Mouse (Mus musculus): ENCODE results near the gene Tcf7l1. TPM values are rescaled to one million over a fixed set of nuclear protein-coding genes. Genes with fewer than 3 reads are reported as not detected.

The Tcf7l1 gene
- polyA plus RNA-seq, 2 experiments: 3.1 TPM

- DNase-seq (ENCODE audit: low read depth in 3 of 3, low spot score in 3 of 3): peak; percentile 90 to 93 (median 93)
- H3K27ac ChIP-seq: no peak within 1 kb of the TSS
- WGBS (ENCODE audit: insufficient replicate concordance): 1% methylated on average over 38 of the region's 38 CpGs
Measured at GRCm38 (mm10) chr6:72597956-72598753, 190.9 kb downstream of the Tcf7l1 start, which contains the start of the genes Elmod3 and Retsat. Elmod3 (minus strand) TSS chr6:72598413. Retsat (plus strand) TSS chr6:72598475.

DNA sequence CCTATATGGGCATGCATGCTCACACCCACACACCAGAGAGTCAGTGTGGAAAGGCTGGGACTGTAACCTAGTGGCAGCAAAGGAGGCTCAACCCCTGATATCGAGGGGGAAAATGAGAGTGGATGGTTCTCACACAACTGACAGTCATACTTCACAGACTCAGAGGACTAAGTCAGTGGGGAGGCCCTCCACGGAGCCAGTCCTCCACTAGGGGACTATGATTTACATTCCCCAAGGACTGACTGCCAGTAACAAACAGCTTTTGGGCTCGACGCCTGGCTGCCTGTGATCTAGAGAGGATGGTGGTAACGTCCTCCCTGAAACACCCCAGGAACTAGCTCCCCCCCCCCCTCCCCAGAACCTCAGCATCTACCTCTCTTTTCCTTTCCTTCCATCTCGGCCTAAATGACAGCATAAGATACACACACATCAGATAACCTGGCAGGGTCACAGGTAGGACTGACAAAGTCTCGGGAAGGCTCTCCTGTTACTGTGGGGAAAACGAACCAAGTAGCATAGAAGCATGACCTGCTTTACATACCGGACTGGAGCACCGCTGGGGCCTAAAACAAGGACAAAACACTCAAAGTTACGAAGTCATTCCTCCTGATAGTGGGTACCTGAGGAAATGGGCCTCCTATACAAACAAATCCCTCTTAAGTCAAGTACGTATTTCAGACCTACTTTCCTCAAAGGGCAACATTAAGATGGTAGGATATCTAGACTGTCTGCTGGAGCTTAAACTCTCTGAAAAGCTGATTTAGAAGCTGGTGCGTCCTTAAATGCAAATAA is 191.8 kb downstream of the Tcf7l1 start:
- no peak for ATAC-seq (ENCODE audit: insufficient read depth)
- Histone ChIP-seq H3K9ac (replicated peaks) (peak overlapping the region; percentile 71), H3K9me3 (ENCODE audit: control insufficient read depth, low read length) (no peaks in the 10 kb centered on the region), H3K4me3 (ENCODE audit: insufficient read depth in 1 of 2, low read depth in 2 of 2, low read length in 2 of 2) (peak overlapping the region; percentile 69 to 80), H3K27me3 (ENCODE audit: control insufficient read depth, insufficient read depth, low read length) (no peaks in the 10 kb centered on the region), H3K27ac (no peak overlapping the region), H3K4me2 (ENCODE audit: low read depth) (peak overlapping the region; percentile 77), H3K4me1 (replicated peaks; ENCODE audit: control insufficient read depth in 2 of 2, insufficient read depth in 2 of 2, low read length in 1 of 2) (peaks cover 2 to 11% of the 10 kb centered on the region in 2 experiments; a peak in 3 of 4 replicates), H3K36me3 (replicated peaks; ENCODE audit: control insufficient read depth, insufficient read depth, low read depth) (no peaks in the 10 kb centered on the region)
- no peak for DNase-seq (ENCODE audit: low read depth in 3 of 3, low spot score in 3 of 3)
- 56% methylated on average over 13 of the region's 13 CpGs for WGBS (ENCODE audit: insufficient replicate concordance)
- TF ChIP-seq EP300 (IDR thresholded peaks at IDR 0.05; ENCODE audit: low read depth) (no peak), CTCF (IDR thresholded peaks at IDR 0.05; ENCODE audit: low read depth) (no peak)

More at GRCm38 (mm10) chr6:72597956-72598753, 190.9 kb downstream of the Tcf7l1 start, which contains the start of the genes Elmod3 and Retsat:
- Histone ChIP-seq H3K9me3 (ENCODE audit: control insufficient read depth, low read length) (no peaks in the 10 kb centered on the region), H3K36me3 (replicated peaks; ENCODE audit: control insufficient read depth, insufficient read depth, low read depth) (no peaks in the 10 kb centered on the region), H3K4me1 (replicated peaks; ENCODE audit: control insufficient read depth in 2 of 2, insufficient read depth in 2 of 2, low read length in 1 of 2) (peaks cover 2 to 11% of the 10 kb centered on the region in 2 experiments; a peak in 3 of 4 replicates), H3K27me3 (ENCODE audit: control insufficient read depth, insufficient read depth, low read length) (no peaks in the 10 kb centered on the region), H3K4me2 (ENCODE audit: low read depth) (peak within 1 kb of the TSS; percentile 77), H3K9ac (replicated peaks) (peak within 1 kb of the TSS; percentile 71), H3K4me3 (ENCODE audit: insufficient read depth in 1 of 2, low read depth in 2 of 2, low read length in 2 of 2) (peak within 1 kb of the TSS; percentile 69 to 80)
- ATAC-seq (ENCODE audit: insufficient read depth): peak; percentile 86
- TF ChIP-seq EP300 (IDR thresholded peaks at IDR 0.05; ENCODE audit: low read depth) (no peak), CTCF (IDR thresholded peaks at IDR 0.05; ENCODE audit: low read depth) (no peak)

GRCm38 (mm10) chr6:72593914-72594313 is 195.1 kb downstream of the Tcf7l1 start:
- H3K9me3 ChIP-seq (ENCODE audit: control insufficient read depth, low read length): no peaks in the 10 kb centered on the region
- H3K27me3 ChIP-seq (ENCODE audit: control insufficient read depth, insufficient read depth, low read length): no peaks in the 10 kb centered on the region
- ATAC-seq (ENCODE audit: insufficient read depth) (no peak), DNase-seq (ENCODE audit: low read depth in 3 of 3, low spot score in 3 of 3) (no peak)
- H3K4me1 ChIP-seq (replicated peaks; ENCODE audit: control insufficient read depth in 2 of 2, insufficient read depth in 2 of 2, low read length in 1 of 2): peaks cover 2 to 8% of the 10 kb centered on the region in 2 experiments; a peak in 2 of 4 replicates
- no peak overlapping the region for H3K9ac ChIP-seq (replicated peaks)
- H3K36me3 ChIP-seq (replicated peaks; ENCODE audit: control insufficient read depth, insufficient read depth, low read depth): no peaks in the 10 kb centered on the region
- no peak overlapping the region for H3K27ac ChIP-seq
- no peak for TF ChIP-seq EP300 (IDR thresholded peaks at IDR 0.05; ENCODE audit: low read depth)
- no peak for TF ChIP-seq CTCF (IDR thresholded peaks at IDR 0.05; ENCODE audit: low read depth)
- WGBS (ENCODE audit: insufficient replicate concordance): 42% methylated on average over 5 of the region's 5 CpGs
- no peak overlapping the region for H3K4me2 ChIP-seq (ENCODE audit: low read depth)
- no peak overlapping the region for H3K4me3 ChIP-seq (ENCODE audit: insufficient read depth in 1 of 2, low read depth in 2 of 2, low read length in 2 of 2)

GRCm38 (mm10) chr6:72593011-72593803 is 195.8 kb downstream of the Tcf7l1 start:
- no peak for DNase-seq (ENCODE audit: low read depth in 3 of 3, low spot score in 3 of 3)
- Histone ChIP-seq H3K4me1 (replicated peaks; ENCODE audit: control insufficient read depth in 2 of 2, insufficient read depth in 2 of 2, low read length in 1 of 2) (peaks cover 2 to 5% of the 10 kb centered on the region in 2 experiments; a peak in 1 of 4 replicates), H3K27ac (no peak overlapping the region), H3K4me2 (ENCODE audit: low read depth) (no peak overlapping the region), H3K36me3 (replicated peaks; ENCODE audit: control insufficient read depth, insufficient read depth, low read depth) (no peaks in the 10 kb centered on the region), H3K9ac (replicated peaks) (no peak overlapping the region), H3K9me3 (ENCODE audit: control insufficient read depth, low read length) (no peaks in the 10 kb centered on the region), H3K27me3 (ENCODE audit: control insufficient read depth, insufficient read depth, low read length) (no peaks in the 10 kb centered on the region), H3K4me3 (ENCODE audit: insufficient read depth in 1 of 2, low read depth in 2 of 2, low read length in 2 of 2) (no peak overlapping the region)
- 57% methylated on average over 6 of the region's 6 CpGs for WGBS (ENCODE audit: insufficient replicate concordance)
- ATAC-seq (ENCODE audit: insufficient read depth): no peak
- TF ChIP-seq EP300 (IDR thresholded peaks at IDR 0.05; ENCODE audit: low read depth): no peak
- TF ChIP-seq CTCF (IDR thresholded peaks at IDR 0.05; ENCODE audit: low read depth): no peak
